Mouse (Mus musculus): ENCODE results near the gene Rce1. TPM values are rescaled to one million over a fixed set of nuclear protein-coding genes. Genes with fewer than 3 reads are reported as not detected.
A peak's percentile ranks its signal among the peaks of the same experiment; 100 is the strongest.

The Rce1 gene
- polyA plus RNA-seq, 2 experiments: 61.5 to 90.2 TPM

DNA sequence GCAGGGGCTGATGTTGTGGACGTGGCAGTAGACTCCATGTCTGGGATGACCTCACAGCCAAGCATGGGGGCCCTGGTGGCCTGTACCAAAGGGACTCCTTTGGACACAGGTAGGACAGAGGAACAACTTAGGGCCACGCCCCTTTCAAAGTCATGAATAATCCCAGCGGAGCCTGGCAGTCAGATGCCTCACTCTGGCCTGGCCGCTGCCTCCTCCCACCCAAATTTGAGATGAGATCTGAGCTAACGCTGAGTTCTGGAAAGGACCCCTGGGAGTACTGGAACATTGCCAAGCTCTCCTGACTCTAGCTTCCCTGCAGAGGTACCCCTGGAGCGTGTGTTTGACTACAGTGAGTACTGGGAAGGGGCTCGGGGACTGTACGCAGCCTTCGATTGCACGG lies 6.0 kb downstream of the Rce1 start:
- Histone ChIP-seq H3K9me3 (ENCODE audit: control insufficient read depth, low read length) (no peaks in the 10 kb centered on the region), H3K27ac (replicated peaks; ENCODE audit: low read depth, low read length) (no peak overlapping the region), H3K9ac (ENCODE audit: low read depth, low read length, severe bottlenecking) (no peak overlapping the region), H3K36me3 (ENCODE audit: control insufficient read depth, insufficient read depth, low read length) (peaks cover 39% of the 10 kb centered on the region), H3K27me3 (ENCODE audit: control insufficient read depth, insufficient read depth, low read length) (no peaks in the 10 kb centered on the region), H3K4me1 (ENCODE audit: control insufficient read depth, insufficient read depth, low read length) (peaks cover 10% of the 10 kb centered on the region), H3K4me2 (replicated peaks; ENCODE audit: low read depth, low read length, severe bottlenecking) (no peak overlapping the region), H3K4me3 (replicated peaks; ENCODE audit: low read length) (no peak overlapping the region)
- TF ChIP-seq POLR2A (IDR thresholded peaks at IDR 0.05; ENCODE audit: borderline replicate concordance, extremely low read depth, insufficient read depth, insufficient read length): no peak
- no peak for DNase-seq (ENCODE audit: low spot score)
- 83% methylated on average over 10 of the region's 10 CpGs for WGBS
- ATAC-seq (ENCODE audit: low FRiP score, low read depth): no peak

DNA sequence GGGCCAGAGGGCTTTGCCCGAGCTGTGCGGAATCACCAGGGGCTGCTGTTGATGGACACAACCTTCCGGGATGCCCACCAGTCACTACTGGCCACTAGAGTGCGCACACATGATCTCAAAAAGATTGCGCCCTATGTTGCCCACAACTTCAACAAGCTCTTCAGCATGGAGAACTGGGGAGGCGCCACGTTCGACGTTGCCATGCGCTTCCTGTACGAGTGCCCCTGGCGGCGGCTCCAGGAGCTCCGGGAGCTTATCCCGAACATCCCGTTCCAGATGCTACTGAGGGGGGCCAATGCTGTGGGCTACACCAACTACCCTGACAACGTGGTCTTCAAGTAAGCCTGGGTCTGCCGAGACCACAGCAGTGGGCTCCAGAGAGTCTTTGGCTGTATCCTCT lies 7.3 kb downstream of the Rce1 start:
- Histone ChIP-seq H3K27me3 (ENCODE audit: control insufficient read depth, insufficient read depth, low read length) (no peaks in the 10 kb centered on the region), H3K4me2 (replicated peaks; ENCODE audit: low read depth, low read length, severe bottlenecking) (no peak overlapping the region), H3K9ac (ENCODE audit: low read depth, low read length, severe bottlenecking) (no peak overlapping the region), H3K36me3 (ENCODE audit: control insufficient read depth, insufficient read depth, low read length) (peaks cover 41% of the 10 kb centered on the region), H3K4me3 (replicated peaks; ENCODE audit: low read length) (no peak overlapping the region), H3K27ac (replicated peaks; ENCODE audit: low read depth, low read length) (no peak overlapping the region), H3K4me1 (ENCODE audit: control insufficient read depth, insufficient read depth, low read length) (peaks cover 12% of the 10 kb centered on the region; the same call in 1 of the 2 replicates), H3K9me3 (ENCODE audit: control insufficient read depth, low read length) (no peaks in the 10 kb centered on the region)
- WGBS: 34% methylated on average over 18 of the region's 18 CpGs
- peak; percentile 21 for DNase-seq (ENCODE audit: low spot score)
- no peak for TF ChIP-seq POLR2A (IDR thresholded peaks at IDR 0.05; ENCODE audit: borderline replicate concordance, extremely low read depth, insufficient read depth, insufficient read length)
- ATAC-seq (ENCODE audit: low FRiP score, low read depth): no peak

GRCm38 (mm10) chr19:4616546-4616945 lies 8.9 kb downstream of the Rce1 start:
- Histone ChIP-seq H3K36me3 (ENCODE audit: control insufficient read depth, insufficient read depth, low read length) (peaks cover 41% of the 10 kb centered on the region), H3K9me3 (ENCODE audit: control insufficient read depth, low read length) (no peaks in the 10 kb centered on the region), H3K9ac (ENCODE audit: low read depth, low read length, severe bottlenecking) (0 out of 2 replicates have a peak overlapping the region, but pooled peaks have one; percentile 92), H3K4me3 (replicated peaks; ENCODE audit: low read length) (0 out of 2 replicates have a peak overlapping the region, but pooled peaks have one; percentile 88), H3K27ac (replicated peaks; ENCODE audit: low read depth, low read length) (peak overlapping the region; percentile 84; the same call in 1 of the 2 replicates), H3K4me2 (replicated peaks; ENCODE audit: low read depth, low read length, severe bottlenecking) (0 out of 2 replicates have a peak overlapping the region, but pooled peaks have one; percentile 77), H3K27me3 (ENCODE audit: control insufficient read depth, insufficient read depth, low read length) (no peaks in the 10 kb centered on the region), H3K4me1 (ENCODE audit: control insufficient read depth, insufficient read depth, low read length) (peaks cover 12% of the 10 kb centered on the region; the same call in 1 of the 2 replicates)
- DNase-seq (ENCODE audit: low spot score) (no peak), ATAC-seq (ENCODE audit: low FRiP score, low read depth) (no peak)
- TF ChIP-seq POLR2A (IDR thresholded peaks at IDR 0.05; ENCODE audit: borderline replicate concordance, extremely low read depth, insufficient read depth, insufficient read length): no peak
- WGBS: 24% methylated on average over 4 of the region's 4 CpGs

- H3K27me3 ChIP-seq (ENCODE audit: control insufficient read depth, insufficient read depth, low read length): no peaks in the 10 kb centered on the region
- H3K36me3 ChIP-seq (ENCODE audit: control insufficient read depth, insufficient read depth, low read length): peaks cover 40% of the 10 kb centered on the region
- under 1% methylated on average over 50 of the region's 87 CpGs for WGBS
- H3K9me3 ChIP-seq (ENCODE audit: control insufficient read depth, low read length): no peaks in the 10 kb centered on the region
- ATAC-seq (ENCODE audit: low FRiP score, low read depth) (peak; percentile 94), DNase-seq (ENCODE audit: low spot score) (peak; percentile 92)
- peak within 1 kb of the TSS; percentile 84 for H3K27ac ChIP-seq (replicated peaks; ENCODE audit: low read depth, low read length)
- H3K4me3 ChIP-seq (replicated peaks; ENCODE audit: low read length): peak within 1 kb of the TSS; percentile 88
- peaks cover 12% of the 10 kb centered on the region; the same call in 1 of the 2 replicates for H3K4me1 ChIP-seq (ENCODE audit: control insufficient read depth, insufficient read depth, low read length)
- H3K4me2 ChIP-seq (replicated peaks; ENCODE audit: low read depth, low read length, severe bottlenecking): peak within 1 kb of the TSS; percentile 77
- TF ChIP-seq POLR2A (IDR thresholded peaks at IDR 0.05; ENCODE audit: borderline replicate concordance, extremely low read depth, insufficient read depth, insufficient read length): 0 out of 2 replicates have a peak, but pooled peaks have one; percentile 36
- H3K9ac ChIP-seq (ENCODE audit: low read depth, low read length, severe bottlenecking): peak within 1 kb of the TSS; percentile 92
Observed at GRCm38 (mm10) chr19:4615151-4616093, 10.0 kb downstream of the Rce1 start, which contains the start of gene Lrfn4. Lrfn4 (minus strand) TSS chr19:4615667.

GRCm38 (mm10) chr19:4614305-4615150 lies 10.9 kb downstream of the Rce1 start:
- no peak for TF ChIP-seq POLR2A (IDR thresholded peaks at IDR 0.05; ENCODE audit: borderline replicate concordance, extremely low read depth, insufficient read depth, insufficient read length)
- WGBS: 36% methylated on average over 23 of the region's 49 CpGs

More at GRCm38 (mm10) chr19:4614305-4615150, 10.9 kb downstream of the Rce1 start:
- H3K9me3 ChIP-seq (ENCODE audit: control insufficient read depth, low read length): no peaks in the 10 kb centered on the region
- DNase-seq (ENCODE audit: low spot score) (peak; percentile 44), ATAC-seq (ENCODE audit: low FRiP score, low read depth) (no peak)
- peak overlapping the region; percentile 88 for H3K4me3 ChIP-seq (replicated peaks; ENCODE audit: low read length)
- H3K9ac ChIP-seq (ENCODE audit: low read depth, low read length, severe bottlenecking): peak overlapping the region; percentile 92
- H3K36me3 ChIP-seq (ENCODE audit: control insufficient read depth, insufficient read depth, low read length): peaks cover 38% of the 10 kb centered on the region
- peaks cover 12% of the 10 kb centered on the region; the same call in 1 of the 2 replicates for H3K4me1 ChIP-seq (ENCODE audit: control insufficient read depth, insufficient read depth, low read length)
- peak overlapping the region; percentile 77 for H3K4me2 ChIP-seq (replicated peaks; ENCODE audit: low read depth, low read length, severe bottlenecking)
- H3K27me3 ChIP-seq (ENCODE audit: control insufficient read depth, insufficient read depth, low read length): no peaks in the 10 kb centered on the region
- peak overlapping the region; percentile 84 for H3K27ac ChIP-seq (replicated peaks; ENCODE audit: low read depth, low read length)
